In genomic region chr15:7242161-7242850, GRCm38 (mm10) we compare ENCODE assay signal across 18 mouse cellular contexts.
DNase-seq lines count a peak whose midpoint lies in the region; ATAC-seq lines count a peak whose summit lies in the region.
"Had no signal": no experiment of that assay in that cellular context is flagged by ENCODE, and none has a peak within 500 bp of the region (broad histone marks: within the 10 kb centered on the region; RNA-seq: fewer than 3 reads in every experiment).

No protein-coding gene starts in this region.

- H3K4me1 ChIP-seq in midbrain, embryonic 11.5 days (ENCODE audit: control insufficient read depth, insufficient read depth, low read length), result no peaks in the 10 kb centered on the region
- H3K4me1 ChIP-seq in midbrain, embryonic 16.5 days (ENCODE audit: control insufficient read depth, insufficient read depth, low read length), result no peaks in the 10 kb centered on the region
- H3K4me1 ChIP-seq: embryonic facial prominence, embryonic 12.5 days; forebrain, embryonic 12.5 days; heart, embryonic 13.5 days had no signal

- intact Hi-C loops in heart, postnatal 36 days (cut with DNase I), result no loop called here

- no peak for ATAC-seq in midbrain, embryonic 11.5 days (ENCODE audit: low FRiP score)
- no peak for ATAC-seq in midbrain, embryonic 16.5 days
- peak; percentile 71 for ATAC-seq in megakaryocyte, adult 5-6 weeks (ENCODE audit: poor library complexity, severe bottlenecking)

- peak; percentile 76 for DNase-seq in heart, adult 11 months
- no peak for DNase-seq in heart, postnatal 4 days
- peak; percentile 60 for DNase-seq in midbrain, embryonic 11.5 days (ENCODE audit: low spot score, missing footprints)
- no peak for DNase-seq in heart, postnatal 36 days
- no peak for DNase-seq in gastrocnemius, adult 8-10 months (ENCODE audit: low spot score in 2 of 2)
- DNase-seq: adrenal gland, postnatal 10 days; cerebellum, adult 11 months; cerebellum, adult 9-10 months; cerebellum, postnatal 36 days; embryo, embryonic 11 days; gastrocnemius, postnatal 14 days had no signal

- H3K27me3 ChIP-seq in midbrain, embryonic 11.5 days (ENCODE audit: control insufficient read depth, insufficient read depth, low read length), result no peaks in the 10 kb centered on the region
- no peaks in the 10 kb centered on the region for H3K27me3 ChIP-seq in midbrain, embryonic 16.5 days (ENCODE audit: control insufficient read depth, insufficient read depth, low read depth, low read length)
- H3K27me3 ChIP-seq: embryonic facial prominence, embryonic 12.5 days; forebrain, embryonic 12.5 days; heart, embryonic 13.5 days had no signal

- no peak overlapping the region for H3K9ac ChIP-seq in midbrain, embryonic 11.5 days (ENCODE audit: low read length)
- H3K9ac ChIP-seq in midbrain, embryonic 16.5 days (ENCODE audit: low read depth, low read length), result no peak overlapping the region
- H3K9ac ChIP-seq: embryonic facial prominence, embryonic 12.5 days; forebrain, embryonic 12.5 days; heart, embryonic 13.5 days; hindbrain, embryonic 14.5 days had no signal

- H3K36me3 ChIP-seq in midbrain, embryonic 11.5 days (ENCODE audit: control insufficient read depth, insufficient read depth, low read length), result no peaks in the 10 kb centered on the region
- H3K36me3 ChIP-seq in midbrain, embryonic 16.5 days (ENCODE audit: control insufficient read depth, insufficient read depth, low read length), result no peaks in the 10 kb centered on the region
- H3K36me3 ChIP-seq: embryonic facial prominence, embryonic 12.5 days; forebrain, embryonic 12.5 days; heart, embryonic 13.5 days; hindbrain, embryonic 10.5 days had no signal

- H3K4me3 ChIP-seq in midbrain, embryonic 11.5 days (ENCODE audit: low read depth, low read length), result no peak overlapping the region
- H3K4me3 ChIP-seq in midbrain, embryonic 16.5 days (ENCODE audit: low read depth, low read length), result no peak overlapping the region
- H3K4me3 ChIP-seq: embryonic facial prominence, embryonic 12.5 days; forebrain, embryonic 12.5 days; heart, embryonic 13.5 days; hindbrain, embryonic 10.5 days had no signal

- H3K4me2 ChIP-seq in midbrain, embryonic 11.5 days, result no peak overlapping the region
- no peak overlapping the region for H3K4me2 ChIP-seq in midbrain, embryonic 16.5 days (ENCODE audit: low read length)
- H3K4me2 ChIP-seq: embryonic facial prominence, embryonic 12.5 days; forebrain, embryonic 12.5 days; heart, embryonic 13.5 days; hindbrain, embryonic 14.5 days had no signal

- WGBS in midbrain, embryonic 11.5 days, result 83% methylated on average over 15 of the region's 15 CpGs
- 80% methylated on average over 15 of the region's 15 CpGs for WGBS in midbrain, embryonic 16.5 days

- no peak overlapping the region for H3K27ac ChIP-seq in midbrain, embryonic 11.5 days (ENCODE audit: low read depth, low read length)
- no peak overlapping the region for H3K27ac ChIP-seq in midbrain, embryonic 16.5 days (ENCODE audit: low read length)
- H3K27ac ChIP-seq: embryonic facial prominence, embryonic 12.5 days; forebrain, embryonic 12.5 days; heart, embryonic 13.5 days; hindbrain, embryonic 10.5 days; hindbrain, embryonic 14.5 days had no signal

- H3K9me3 ChIP-seq in midbrain, embryonic 11.5 days (ENCODE audit: control insufficient read depth, low read length), result no peaks in the 10 kb centered on the region
- no peaks in the 10 kb centered on the region for H3K9me3 ChIP-seq in midbrain, embryonic 16.5 days (replicated peaks; ENCODE audit: control insufficient read depth, low read length, poor library complexity, severe bottlenecking)
- H3K9me3 ChIP-seq: embryonic facial prominence, embryonic 12.5 days; forebrain, embryonic 12.5 days; heart, embryonic 13.5 days; hindbrain, embryonic 10.5 days had no signal

Comparison
In these comparisons a context has a peak if more than half of its experiments do, and no peak if none do; other contexts are left out.
1. DNase-seq: peak in heart, adult 11 months (single experiment) and midbrain, embryonic 11.5 days (single experiment); none in heart, postnatal 4 days (single experiment), heart, postnatal 36 days (0 of 2) and gastrocnemius, adult 8-10 months (0 of 2).